Mouse (Mus musculus): Measurements from ENCODE around the gene Efcab6. TPM values are rescaled to one million over a fixed set of nuclear protein-coding genes. Genes with fewer than 3 reads are reported as not detected.

The Efcab6 gene
- total RNA-seq, 2 experiments from 2014 or later = not detected

- no peak for DNase-seq (ENCODE audit: low spot score)
- intact Hi-C loops (cut with DNase I) = no loop called here
Observed at GRCm38 (mm10) chr15:83897286-83897685, 167.9 kb downstream of the Efcab6 start.

- intact Hi-C loops (cut with DNase I) = no loop called here
- no peak for DNase-seq (ENCODE audit: low spot score)
Observed at GRCm38 (mm10) chr15:83896011-83896410, 169.2 kb downstream of the Efcab6 start.

GRCm38 (mm10) chr15:83894261-83894660 is 170.9 kb downstream of the Efcab6 start:
- DNase-seq (ENCODE audit: low spot score) = no peak

GRCm38 (mm10) chr15:83892871-83893270 is 172.3 kb downstream of the Efcab6 start:
- DNase-seq (ENCODE audit: low spot score) = no peak
- intact Hi-C loops (cut with DNase I) = no loop called here

More at GRCm38 (mm10) chr15:83894261-83894660, 170.9 kb downstream of the Efcab6 start:
- intact Hi-C loops (cut with DNase I) = no loop called here

GRCm38 (mm10) chr15:83884291-83884690 is 180.9 kb downstream of the Efcab6 start:
- DNase-seq (ENCODE audit: low spot score) = no peak
- intact Hi-C loops (cut with DNase I) = no loop called here

- intact Hi-C loops (cut with DNase I) = no loop called here
- DNase-seq (ENCODE audit: low spot score) = no peak
Observed at GRCm38 (mm10) chr15:83883821-83884220, 181.4 kb downstream of the Efcab6 start.

- DNase-seq (ENCODE audit: low spot score) = no peak
- intact Hi-C loops (cut with DNase I) = no loop called here
Observed at GRCm38 (mm10) chr15:83879845-83880244, 185.3 kb downstream of the Efcab6 start.

GRCm38 (mm10) chr15:83877898-83878297 is 187.3 kb downstream of the Efcab6 start:
- no peak for DNase-seq (ENCODE audit: low spot score)
- intact Hi-C loops (cut with DNase I) = no loop called here

DNA sequence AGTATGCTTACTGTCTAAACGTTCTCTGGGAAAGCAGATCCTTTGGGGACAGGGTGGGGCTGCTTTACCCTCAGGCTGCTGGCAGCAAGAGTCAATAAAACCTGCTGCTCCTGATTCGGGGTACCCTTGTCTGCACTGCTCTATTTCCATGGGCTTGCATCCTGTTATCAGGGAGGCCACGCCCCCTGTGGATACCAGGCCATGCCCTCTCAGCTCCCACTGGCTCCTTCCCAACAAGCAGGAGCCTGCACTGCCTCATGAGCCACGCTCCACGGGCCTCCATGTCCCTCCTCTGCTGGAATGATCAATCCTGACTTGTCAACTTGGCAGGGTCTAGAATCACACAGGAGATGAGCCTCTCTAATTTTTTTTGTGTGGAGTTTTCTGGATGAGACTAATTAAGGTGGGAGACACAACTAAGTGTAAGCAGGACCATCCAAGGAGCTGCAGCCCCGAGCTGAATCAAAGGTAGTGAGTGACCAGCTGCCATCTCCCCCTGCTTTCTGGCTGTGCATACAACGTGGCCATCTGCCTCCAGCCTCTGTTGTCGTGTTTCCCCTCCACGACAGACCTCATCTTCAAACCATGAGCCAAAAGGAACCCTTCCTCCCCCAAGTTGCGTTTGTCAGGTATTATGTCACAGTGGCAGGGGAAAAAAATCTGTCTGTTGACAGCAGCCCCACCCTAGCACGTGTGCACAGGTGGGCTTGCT is 187.9 kb downstream of the Efcab6 start:
- intact Hi-C loops (cut with DNase I) = no loop called here

DNA sequence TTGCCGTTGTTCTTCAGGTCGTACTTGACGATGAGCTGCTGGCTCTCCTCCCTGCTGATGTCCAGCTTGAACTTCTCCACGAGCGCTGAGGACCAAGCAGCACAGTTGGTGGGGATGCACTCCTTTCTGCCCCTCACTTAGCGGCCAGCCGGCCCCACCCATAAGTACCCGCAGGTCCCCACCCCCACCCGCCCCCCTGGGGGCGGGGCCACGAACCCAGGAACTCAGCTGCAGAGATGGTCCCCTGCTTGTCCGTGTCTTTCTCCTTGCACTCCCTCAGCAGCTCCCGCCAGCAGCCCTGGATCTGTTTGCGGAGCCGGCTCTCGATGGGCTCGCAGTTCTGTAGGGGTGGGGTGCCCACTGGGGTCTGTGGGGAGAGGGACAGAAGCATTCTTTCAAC is 194.2 kb downstream of the Efcab6 start:
- DNase-seq (ENCODE audit: low spot score) = no peak
- intact Hi-C loops (cut with DNase I) = no loop called here

More for the DNA sequence above, 187.9 kb downstream of the Efcab6 start:
- DNase-seq (ENCODE audit: low spot score) = no peak

DNA sequence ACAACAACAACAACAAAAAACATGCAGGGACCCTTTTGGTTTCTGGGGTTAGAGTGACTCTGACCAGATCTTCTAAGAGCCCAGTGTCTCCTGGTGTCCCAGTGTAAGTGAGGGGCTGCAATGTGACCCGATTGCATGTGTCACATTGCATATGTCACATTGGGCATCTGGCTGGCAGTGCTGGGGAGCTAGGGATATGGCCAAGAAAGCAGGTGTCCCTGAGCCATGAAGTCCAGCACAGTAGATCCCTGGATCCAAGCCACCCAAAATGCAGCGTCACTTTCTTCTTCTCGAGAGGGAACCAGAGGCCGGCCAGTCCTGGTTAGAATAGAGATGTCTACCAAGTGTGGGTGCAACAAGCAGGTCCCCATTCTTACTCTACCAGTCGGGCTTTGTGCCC is 199.6 kb downstream of the Efcab6 start:
- no peak for DNase-seq (ENCODE audit: low spot score)
- intact Hi-C loops (cut with DNase I) = no loop called here

- intact Hi-C loops (cut with DNase I) = loop anchor here (1.0 to 10.0 kb wide), 3 partner anchors 197 to 774 kb away; no protein-coding TSS in a partner anchor
- DNase-seq (ENCODE audit: low spot score) = peak; percentile 12
Observed at GRCm38 (mm10) chr15:83857129-83857528, 208.1 kb downstream of the Efcab6 start.

DNA sequence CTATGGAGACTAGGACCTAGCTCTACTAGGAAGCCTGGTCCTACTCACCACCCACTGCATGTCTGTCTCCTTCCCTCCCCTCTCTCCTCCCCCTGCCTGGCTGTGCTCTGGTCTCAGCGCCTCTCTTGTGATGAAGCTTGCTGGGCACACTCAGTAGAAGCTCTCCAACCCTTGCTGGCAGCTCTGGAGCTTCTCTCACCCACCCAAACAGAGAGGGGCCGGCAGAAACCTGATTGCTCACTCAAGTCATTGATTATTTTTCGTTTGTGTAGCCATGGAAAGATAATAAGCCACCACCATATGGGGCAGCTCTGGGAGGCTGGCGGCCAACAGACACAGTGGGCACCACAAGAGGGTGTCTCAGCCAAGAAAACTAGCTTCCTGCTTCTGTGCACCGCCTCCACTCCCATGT is 211.8 kb downstream of the Efcab6 start:
- no peak for DNase-seq (ENCODE audit: low spot score)
- intact Hi-C loops (cut with DNase I) = loop anchor here (10.0 kb wide), 1 partner anchor 761 kb away; no protein-coding TSS in a partner anchor

- intact Hi-C loops (cut with DNase I) = no loop called here
- no peak for DNase-seq (ENCODE audit: low spot score)
Observed at GRCm38 (mm10) chr15:83848193-83848592, 217.0 kb downstream of the Efcab6 start.

- intact Hi-C loops (cut with DNase I) = no loop called here
- DNase-seq (ENCODE audit: low spot score) = no peak
Observed at GRCm38 (mm10) chr15:83847512-83847911, 217.7 kb downstream of the Efcab6 start.

DNA sequence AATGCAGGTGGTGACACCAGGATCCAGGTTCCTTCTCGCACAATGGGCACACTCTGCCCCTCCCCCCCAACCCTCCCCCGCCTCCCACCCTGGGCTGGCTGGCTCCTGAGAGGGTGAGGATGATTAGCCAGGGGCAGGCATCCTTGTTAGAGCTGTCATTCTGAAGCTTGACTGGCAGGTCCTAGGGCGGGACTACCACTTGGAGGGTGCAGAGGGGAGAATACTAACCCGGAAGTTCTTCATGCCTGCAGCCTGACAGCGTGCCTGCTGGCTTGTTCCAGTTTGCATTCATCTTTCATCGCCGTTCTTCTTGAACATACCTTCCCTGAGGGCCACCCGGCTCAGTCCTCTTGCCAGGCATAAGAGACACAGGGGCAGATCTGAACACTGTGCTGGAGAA is 218.6 kb downstream of the Efcab6 start:
- no peak for DNase-seq (ENCODE audit: low spot score)
- intact Hi-C loops (cut with DNase I) = no loop called here

DNA sequence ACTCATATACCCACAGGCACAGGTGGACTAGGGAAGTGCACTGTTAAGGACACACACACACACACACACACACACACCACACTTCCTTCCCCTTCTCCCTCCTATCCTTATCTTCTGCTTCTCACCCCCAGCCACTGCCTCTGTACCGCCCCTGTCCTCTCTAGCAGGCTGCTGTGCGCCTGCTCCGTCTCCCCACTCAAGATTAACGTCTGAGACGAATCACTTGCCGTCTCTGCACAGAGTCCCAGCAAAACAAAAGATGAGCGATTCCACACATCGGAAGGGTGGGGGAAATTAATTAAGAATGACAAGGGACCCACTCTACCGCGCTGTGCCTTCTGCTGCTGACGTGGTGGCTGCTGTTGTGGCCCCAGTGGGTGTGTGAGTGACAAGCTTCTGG is 219.4 kb downstream of the Efcab6 start:
- intact Hi-C loops (cut with DNase I) = no loop called here
- DNase-seq (ENCODE audit: low spot score) = no peak

GRCm38 (mm10) chr15:83842915-83843789 is 222.0 kb downstream of the Efcab6 start:
- no peak for DNase-seq (ENCODE audit: low spot score)
- intact Hi-C loops (cut with DNase I) = no loop called here

- DNase-seq (ENCODE audit: low spot score) = no peak
- intact Hi-C loops (cut with DNase I) = no loop called here
Observed at GRCm38 (mm10) chr15:83842419-83842818, 222.8 kb downstream of the Efcab6 start.

DNA sequence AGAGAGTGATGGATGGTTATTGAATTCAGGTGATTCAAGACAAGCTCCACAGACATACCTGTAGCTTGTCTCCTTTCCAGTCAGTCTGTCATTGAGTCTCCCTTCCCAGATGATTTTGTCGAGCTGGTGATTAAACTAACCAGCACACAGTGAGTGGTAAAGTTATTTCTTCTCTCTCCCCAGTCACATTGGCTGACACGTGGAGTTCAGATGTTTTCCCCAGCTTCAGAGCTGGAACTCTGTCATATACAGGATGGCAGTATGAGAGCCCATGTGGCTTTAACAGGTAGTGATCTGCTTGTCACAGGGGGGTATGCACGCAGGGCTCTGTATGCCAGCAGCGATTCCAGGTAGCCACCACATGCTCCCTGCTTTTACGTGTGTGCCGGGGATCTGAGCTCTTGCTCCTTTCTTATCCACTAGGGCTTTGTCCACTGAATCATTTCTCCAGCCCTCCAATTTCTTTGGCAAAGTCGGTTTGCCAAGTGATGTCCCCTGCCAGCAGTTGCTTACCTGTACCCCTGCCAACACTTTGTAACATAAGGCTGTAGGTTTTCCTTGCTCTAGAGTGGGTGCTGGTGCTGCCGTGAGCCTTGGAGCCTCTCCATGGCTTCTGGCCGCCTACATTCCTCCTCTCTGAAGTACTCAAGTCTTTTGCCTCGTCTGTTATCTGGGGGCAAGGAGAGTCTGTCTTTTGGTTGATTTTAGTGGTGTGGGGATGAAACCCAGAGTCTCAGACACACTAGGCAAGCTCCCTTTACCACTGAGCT is 224.0 kb downstream of the Efcab6 start:
- intact Hi-C loops (cut with DNase I) = no loop called here
- no peak for DNase-seq (ENCODE audit: low spot score)

Measured in heart, postnatal 25 days (tissue).